Mouse (Mus musculus) hindbrain, postnatal 0 days (tissue): Measurements from ENCODE around the gene Ssc4d. TPM values are rescaled to one million over a fixed set of nuclear protein-coding genes. Genes with fewer than 3 reads are reported as not detected.

Experiments
- ATAC-seq: fragments of 200-750 bp; cut with Nextera tagmentation; 2 replicates; pipeline ENCODE4 v1.8.0; 2017; ENCODE audit warnings: mild to moderate bottlenecking, moderate TSS enrichment, moderate library complexity
- DNase-seq: peaks from one replicate; pipeline ENCODE4 v3.0.0-alpha.2; 2015; ENCODE audit warnings: low spot score
- H3K27ac ChIP-seq: fragments of 300-500 bp; sonication (generic); 2 replicates; pipeline ENCODE4 v1.5.1; 2014; ENCODE audit warnings: mild to moderate bottlenecking
- H3K27me3 ChIP-seq: fragments of 300-500 bp; sonication (generic); 2 replicates; pipeline ENCODE4 v1.6.1; 2014; ENCODE audit warnings: low read length, mixed read lengths; ENCODE audit not compliant: insufficient read depth
- H3K36me3 ChIP-seq: fragments of 300-500 bp; sonication (generic); 2 replicates; pipeline ENCODE4 v1.6.1; 2014; ENCODE audit warnings: low read length, mixed read lengths; ENCODE audit not compliant: insufficient read depth
- H3K4me1 ChIP-seq: fragments of 300-500 bp; sonication (generic); 2 replicates; pipeline ENCODE4 v1.6.1; 2014; ENCODE audit warnings: antibody characterized with exemption, low read length, mixed read lengths; ENCODE audit not compliant: insufficient read depth
- H3K4me2 ChIP-seq: fragments of 300-500 bp; sonication (generic); 2 replicates; pipeline ENCODE4 v1.6.1; 2014; ENCODE audit warnings: low read depth, mild to moderate bottlenecking, low read length, moderate library complexity, mixed read lengths
- H3K4me3 ChIP-seq: fragments of 300-500 bp; sonication (generic); 2 replicates; pipeline ENCODE4 v1.5.1; 2014; ENCODE audit warnings: low read length
- H3K9ac ChIP-seq: fragments of 300-500 bp; sonication (generic); replicated peaks from 2 replicates; pipeline ENCODE4 v1.6.1; 2014; ENCODE audit warnings: mild to moderate bottlenecking, low read length, moderate library complexity, mixed read lengths
- H3K9me3 ChIP-seq: fragments of 300-500 bp; sonication (generic); 2 replicates; pipeline ENCODE4 v1.6.1; 2016; ENCODE audit warnings: low read length, mixed read lengths
- CTCF ChIP-seq: IDR thresholded peaks from 2 replicates; pipeline ENCODE4 v1.5.1; 2016; ENCODE audit warnings: antibody characterized with exemption, control low read depth, low read depth
- WGBS: fragments of 180-500 bp; shearing (Covaris S2); extraction: QIAGEN DNeasy Blood & Tissue Kit; methylation state at CpG from one replicate; pipeline ENCODE4 v1.1.7; 2014; 5-methylcytosine and 5-hydroxymethylcytosine counted together
- polyA plus RNA-seq: library from polyadenylated mRNA; unstranded; fragments of >200 nt; fragmentation: Nextera tagmentation; extraction: Ambion mirVana; gene quantifications from 2 replicates; pipeline ENCODE4 v1.2.1, GENCODE M21; 2015
- total RNA-seq: library from RNA; depleted of rRNA; stranded (reverse); fragments of >200 nt; gene quantifications from 2 replicates; pipeline ENCODE4 v1.2.3, GENCODE M21; 2014

Ssc4d gene
- total and polyA plus RNA-seq, 2 experiments from 2014 or later, result 3.6 to 6.5 TPM

DNA sequence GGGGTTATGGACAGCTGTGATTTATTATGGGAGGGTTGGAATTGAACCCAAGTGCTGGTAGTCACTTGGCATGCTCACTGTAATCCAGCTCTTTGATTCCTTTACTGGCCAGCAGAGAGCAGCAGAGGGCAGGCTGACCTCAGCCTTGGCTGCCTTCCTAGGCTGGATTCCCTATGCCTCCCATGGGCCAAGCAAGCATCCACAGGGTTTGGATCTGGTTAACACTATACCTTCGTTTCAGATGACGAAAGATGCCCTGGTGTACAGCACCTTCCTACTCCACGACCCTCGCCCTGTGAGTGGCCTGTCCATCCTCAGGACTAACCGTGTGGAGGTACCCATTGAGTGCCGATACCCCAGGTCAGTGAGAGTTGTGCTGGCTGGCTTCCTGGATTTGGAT is 8.1 kb upstream of the Ssc4d start:
- H3K4me1 ChIP-seq, result no peaks in the 10 kb centered on the region
- WGBS, result 38% methylated on average over 6 of the region's 6 CpGs
- TF ChIP-seq CTCF, result peak; percentile 87
- DNase-seq, result peak; percentile 78
- ATAC-seq, result peak; percentile 47
- H3K36me3 ChIP-seq, result no peaks in the 10 kb centered on the region
- no peak overlapping the region for H3K4me2 ChIP-seq
- no peak overlapping the region for H3K9ac ChIP-seq
- no peaks in the 10 kb centered on the region for H3K9me3 ChIP-seq
- H3K27me3 ChIP-seq, result no peaks in the 10 kb centered on the region
- no peak overlapping the region for H3K4me3 ChIP-seq
- no peak overlapping the region for H3K27ac ChIP-seq

DNA sequence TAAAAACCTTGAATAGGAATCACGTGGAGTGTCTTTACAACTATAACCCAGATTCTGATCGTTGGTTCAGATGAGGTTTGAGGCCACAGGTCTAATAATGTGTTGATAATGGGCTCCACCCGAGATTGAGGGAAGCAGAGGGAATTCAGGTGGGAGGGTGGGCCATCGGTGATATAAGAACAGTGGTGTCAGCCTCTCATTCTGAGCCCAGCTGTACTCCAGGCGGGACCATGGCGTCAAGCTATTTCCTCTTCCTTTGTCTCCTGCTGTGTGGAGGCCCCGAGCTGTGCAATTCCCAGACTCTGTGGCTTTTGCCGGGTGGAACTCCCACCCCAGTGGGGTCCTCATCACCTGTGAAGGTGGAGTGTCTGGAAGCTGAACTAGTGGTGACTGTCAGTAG is 5.6 kb upstream of the Ssc4d start, which contains the start of gene Zp3:
Zp3 (plus strand) TSS at position 196 of the 400 bp plus-strand sequence.
- H3K27me3 ChIP-seq, result no peaks in the 10 kb centered on the region
- H3K4me3 ChIP-seq, result no peak within 1 kb of the TSS
- H3K9ac ChIP-seq, result no peak within 1 kb of the TSS
- no peak within 1 kb of the TSS for H3K27ac ChIP-seq
- TF ChIP-seq CTCF, result no peak
- no peak for ATAC-seq
- H3K36me3 ChIP-seq, result no peaks in the 10 kb centered on the region
- DNase-seq, result no peak
- H3K4me1 ChIP-seq, result no peaks in the 10 kb centered on the region
- 78% methylated on average over 8 of the region's 8 CpGs for WGBS
- H3K4me2 ChIP-seq, result no peak within 1 kb of the TSS
- H3K9me3 ChIP-seq, result no peaks in the 10 kb centered on the region

DNA sequence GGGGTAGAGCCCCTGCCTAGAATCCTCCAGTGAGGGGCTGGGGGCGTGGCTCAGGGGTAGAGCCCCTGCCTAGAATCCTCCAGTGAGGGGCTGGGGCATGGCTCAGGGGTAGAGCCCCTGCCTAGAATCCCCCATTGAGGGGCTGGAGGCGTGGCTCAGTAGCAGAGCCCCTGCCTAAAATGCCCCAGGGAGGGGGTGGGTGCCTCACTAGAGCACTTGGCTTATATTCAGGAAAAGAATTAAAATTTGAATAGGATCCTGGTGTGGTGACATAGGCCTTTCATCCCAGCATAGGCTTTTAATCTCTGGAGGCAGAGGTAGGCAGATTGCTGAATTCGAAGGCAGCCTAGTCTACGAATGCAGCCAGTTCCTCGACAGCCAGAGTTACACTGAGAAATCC is 5.0 kb upstream of the Ssc4d start:
- Histone ChIP-seq H3K36me3 (no peaks in the 10 kb centered on the region), H3K9me3 (no peaks in the 10 kb centered on the region), H3K9ac (no peak overlapping the region), H3K4me3 (no peak overlapping the region), H3K4me1 (no peaks in the 10 kb centered on the region), H3K27me3 (no peaks in the 10 kb centered on the region), H3K4me2 (no peak overlapping the region), H3K27ac (no peak overlapping the region)
- no peak for ATAC-seq
- WGBS, result 76% methylated on average over 5 of the region's 5 CpGs
- no peak for TF ChIP-seq CTCF
- no peak for DNase-seq

DNA sequence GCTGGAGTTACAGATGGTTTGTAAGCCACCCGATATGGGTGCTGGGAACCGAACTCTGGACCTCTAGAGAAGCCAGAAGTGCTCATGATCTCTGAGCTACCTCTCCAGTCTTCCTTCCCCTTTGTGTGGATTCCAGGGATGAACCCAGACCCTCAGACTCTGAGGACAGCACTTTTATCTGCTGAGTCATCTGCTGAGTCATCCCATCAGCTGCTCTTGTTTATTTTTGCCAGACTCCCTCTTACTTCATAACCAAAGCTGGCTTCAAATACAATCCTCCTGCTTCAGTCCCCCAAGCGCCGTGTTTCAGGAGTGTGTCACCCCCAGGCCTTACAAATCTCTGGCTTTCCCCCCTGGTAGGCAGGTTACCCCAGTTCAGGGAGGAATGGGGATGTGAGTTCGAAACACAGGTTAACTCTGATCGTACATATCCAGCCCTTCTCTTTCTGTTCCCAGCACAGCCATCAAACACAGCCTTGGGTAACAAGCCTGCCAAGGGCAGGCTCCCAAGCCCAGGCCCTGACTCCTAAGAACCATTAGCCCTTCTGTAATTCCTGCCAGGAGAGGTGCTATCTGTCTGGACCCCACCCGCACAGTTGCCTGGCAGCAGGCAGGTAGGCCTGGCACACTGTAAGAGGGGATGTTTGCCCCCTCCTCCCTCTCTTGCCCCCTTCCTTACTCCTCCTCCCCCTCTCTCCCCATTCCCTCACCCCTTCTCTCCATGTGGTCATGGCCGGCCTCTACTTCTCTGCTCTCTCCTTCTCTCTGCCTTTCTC is 1.8 kb upstream of the Ssc4d start:
- Histone ChIP-seq H3K4me2 (no peak overlapping the region), H3K27ac (no peak overlapping the region), H3K36me3 (no peaks in the 10 kb centered on the region), H3K27me3 (no peaks in the 10 kb centered on the region), H3K9me3 (no peaks in the 10 kb centered on the region), H3K4me3 (no peak overlapping the region), H3K9ac (no peak overlapping the region), H3K4me1 (no peaks in the 10 kb centered on the region)
- no peak for ATAC-seq
- WGBS, result 89% methylated on average over 8 of the region's 8 CpGs
- DNase-seq, result no peak
- no peak for TF ChIP-seq CTCF

DNA sequence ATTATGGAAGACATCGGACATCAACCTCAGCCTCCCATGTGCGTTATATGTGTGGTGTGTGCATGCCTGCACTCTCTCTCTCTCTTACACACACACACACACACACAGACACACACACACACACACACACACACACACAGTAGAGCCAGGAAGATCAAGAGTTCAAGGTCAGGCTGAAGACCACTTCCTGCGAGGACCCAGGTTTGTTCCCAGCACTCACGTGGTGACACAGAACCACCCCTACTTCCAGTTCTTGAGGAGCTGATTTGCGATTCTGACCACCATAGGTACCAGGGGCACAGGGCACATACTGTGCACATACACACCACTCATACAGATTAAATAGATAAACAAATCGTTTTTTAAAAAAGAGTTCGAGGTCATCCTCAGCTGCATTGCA is 2.5 kb downstream of the Ssc4d start:
- H3K9ac ChIP-seq, result no peak overlapping the region
- TF ChIP-seq CTCF, result no peak
- H3K27me3 ChIP-seq, result no peaks in the 10 kb centered on the region
- no peaks in the 10 kb centered on the region for H3K9me3 ChIP-seq
- no peaks in the 10 kb centered on the region for H3K4me1 ChIP-seq
- no peak overlapping the region for H3K27ac ChIP-seq
- DNase-seq, result no peak
- no peak overlapping the region for H3K4me2 ChIP-seq
- no peak overlapping the region for H3K4me3 ChIP-seq
- no peak for ATAC-seq
- 90% methylated on average over 7 of the region's 7 CpGs for WGBS
- no peaks in the 10 kb centered on the region for H3K36me3 ChIP-seq

DNA sequence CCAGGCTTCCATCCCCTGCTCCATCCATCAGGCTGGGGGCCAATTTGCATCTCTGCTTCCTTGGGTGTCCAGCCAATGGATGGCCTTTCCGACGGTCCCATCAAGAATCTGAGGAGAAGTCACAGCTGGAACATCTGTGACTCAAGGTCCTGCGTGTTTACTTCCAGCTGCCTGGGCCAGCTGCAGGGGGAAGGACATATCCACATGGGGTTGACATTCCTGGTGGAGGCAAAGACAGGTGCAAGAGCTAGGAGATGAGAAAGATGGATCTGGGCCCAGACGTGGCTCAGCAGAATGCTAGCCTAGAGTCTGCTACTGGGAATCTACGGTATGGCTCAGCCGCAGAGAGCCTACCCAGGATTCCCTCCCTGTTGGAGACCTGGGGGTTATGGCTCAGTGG is 4.1 kb downstream of the Ssc4d start:
- H3K27ac ChIP-seq, result no peak overlapping the region
- no peaks in the 10 kb centered on the region for H3K36me3 ChIP-seq
- H3K9me3 ChIP-seq, result no peaks in the 10 kb centered on the region
- DNase-seq, result no peak
- H3K4me2 ChIP-seq, result no peak overlapping the region
- ATAC-seq, result no peak
- H3K9ac ChIP-seq, result no peak overlapping the region
- H3K4me1 ChIP-seq, result no peaks in the 10 kb centered on the region
- TF ChIP-seq CTCF, result no peak
- H3K4me3 ChIP-seq, result no peak overlapping the region
- no peaks in the 10 kb centered on the region for H3K27me3 ChIP-seq
- 77% methylated on average over 6 of the region's 6 CpGs for WGBS

DNA sequence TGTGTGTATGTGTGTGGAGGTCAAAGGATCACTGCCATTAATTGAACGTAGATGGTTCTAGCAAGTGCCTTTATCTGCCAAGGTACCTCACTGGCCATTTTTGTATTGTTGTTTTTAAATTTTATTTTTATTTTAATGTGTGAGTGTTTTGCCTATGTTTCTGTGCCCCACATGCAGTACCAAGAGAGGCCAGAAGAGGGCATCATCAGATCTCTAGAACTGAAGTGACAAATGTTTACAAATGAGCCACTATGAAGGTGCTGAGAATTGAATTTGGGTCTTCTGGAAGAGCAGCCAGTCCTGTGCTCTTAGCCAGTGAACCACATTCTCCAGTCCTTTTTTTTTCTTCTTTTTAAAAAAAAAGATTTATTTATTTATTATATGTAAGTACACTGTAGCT is 5.5 kb downstream of the Ssc4d start:
- Histone ChIP-seq H3K27ac (no peak overlapping the region), H3K4me3 (no peak overlapping the region), H3K4me2 (no peak overlapping the region), H3K27me3 (no peaks in the 10 kb centered on the region), H3K36me3 (no peaks in the 10 kb centered on the region), H3K9ac (no peak overlapping the region), H3K4me1 (no peaks in the 10 kb centered on the region), H3K9me3 (no peaks in the 10 kb centered on the region)
- DNase-seq (peak; percentile 53), ATAC-seq (no peak)
- WGBS, result 74% methylated on average over 1 of the region's 1 CpGs
- TF ChIP-seq CTCF, result peak; percentile 69
